Comparison of ENCODE assay signal across 13 mouse cellular contexts in genomic region chr1:77433148-77433547, GRCm38 (mm10).
"Had no signal": no experiment of that assay in that cellular context is flagged by ENCODE, and none has a peak within 500 bp of the region (broad histone marks: within the 10 kb centered on the region; RNA-seq: fewer than 3 reads in every experiment).

No protein-coding gene starts in this region.

- H3K4me1 ChIP-seq: lung, embryonic 15.5 days had no signal

- H3K9ac ChIP-seq: limb, embryonic 15.5 days; liver, embryonic 12.5 days; lung, embryonic 15.5 days; midbrain, embryonic 12.5 days; neural tube, embryonic 13.5 days had no signal

- H3K36me3 ChIP-seq: limb, embryonic 15.5 days; liver, embryonic 12.5 days; lung, embryonic 15.5 days; midbrain, embryonic 12.5 days; neural tube, embryonic 13.5 days had no signal

- ATAC-seq: liver, embryonic 12.5 days; midbrain, embryonic 16.5 days had no signal

- H3K4me2 ChIP-seq: limb, embryonic 15.5 days; liver, embryonic 12.5 days; lung, embryonic 15.5 days; midbrain, embryonic 12.5 days; neural tube, embryonic 13.5 days had no signal

- DNase-seq: kidney, adult 8-10 months; kidney, postnatal 36 days; retina, postnatal 1 day; right cerebral cortex, postnatal 4 days; spleen, adult 18-20 months; thymus, postnatal 4 days had no signal

- H3K9me3 ChIP-seq: limb, embryonic 15.5 days; liver, embryonic 12.5 days; lung, embryonic 15.5 days; midbrain, embryonic 12.5 days; neural tube, embryonic 13.5 days had no signal

- H3K27me3 ChIP-seq: limb, embryonic 15.5 days; liver, embryonic 12.5 days; lung, embryonic 15.5 days; midbrain, embryonic 12.5 days; neural tube, embryonic 13.5 days had no signal

- H3K27ac ChIP-seq: kidney, postnatal 0 days; limb, embryonic 15.5 days; liver, embryonic 12.5 days; lung, embryonic 15.5 days; midbrain, embryonic 12.5 days; neural tube, embryonic 13.5 days had no signal

- H3K4me3 ChIP-seq: limb, embryonic 15.5 days; liver, embryonic 12.5 days; lung, embryonic 15.5 days; midbrain, embryonic 12.5 days; neural tube, embryonic 13.5 days had no signal
